8 mouse cellular contexts compared by ENCODE assay signal in genomic region chr6:7463896-7464295, GRCm38 (mm10).
DNase-seq lines count a peak whose midpoint lies in the region; ATAC-seq and TF ChIP-seq lines count a peak whose summit lies in the region.

No protein-coding gene starts in this region.

- no peaks in the 10 kb centered on the region for H3K4me1 ChIP-seq in hindbrain, embryonic 14.5 days (replicated peaks; ENCODE audit: control insufficient read depth, insufficient read depth, low read length)
- H3K4me1 ChIP-seq in hindbrain, embryonic 11.5 days (replicated peaks; ENCODE audit: control insufficient read depth, insufficient read depth, low read length) = no peaks in the 10 kb centered on the region
- no peaks in the 10 kb centered on the region for H3K4me1 ChIP-seq in midbrain, postnatal 0 days (ENCODE audit: insufficient read depth, low read length)
- H3K4me1 ChIP-seq in midbrain, embryonic 15.5 days = no peaks in the 10 kb centered on the region

- no peak overlapping the region for H3K4me2 ChIP-seq in hindbrain, embryonic 14.5 days (replicated peaks)
- no peak overlapping the region for H3K4me2 ChIP-seq in hindbrain, embryonic 11.5 days (replicated peaks; ENCODE audit: low read depth, low read length)
- no peak overlapping the region for H3K4me2 ChIP-seq in midbrain, postnatal 0 days (ENCODE audit: low read depth, low read length, poor library complexity, severe bottlenecking)
- H3K4me2 ChIP-seq in midbrain, embryonic 15.5 days = no peak overlapping the region

- no peaks in the 10 kb centered on the region for H3K36me3 ChIP-seq in hindbrain, embryonic 14.5 days (replicated peaks; ENCODE audit: control insufficient read depth, insufficient read depth)
- no peaks in the 10 kb centered on the region for H3K36me3 ChIP-seq in hindbrain, embryonic 11.5 days (ENCODE audit: control insufficient read depth, insufficient read depth, low read length)
- H3K36me3 ChIP-seq in midbrain, postnatal 0 days (ENCODE audit: insufficient read depth, low read length) = no peaks in the 10 kb centered on the region
- no peaks in the 10 kb centered on the region for H3K36me3 ChIP-seq in midbrain, embryonic 15.5 days (replicated peaks)

- H3K9me3 ChIP-seq in hindbrain, embryonic 14.5 days (ENCODE audit: control insufficient read depth, low read length) = no peaks in the 10 kb centered on the region
- H3K9me3 ChIP-seq in hindbrain, embryonic 11.5 days (ENCODE audit: control insufficient read depth, low read length) = no peaks in the 10 kb centered on the region
- no peaks in the 10 kb centered on the region for H3K9me3 ChIP-seq in midbrain, postnatal 0 days (ENCODE audit: low read length)
- H3K9me3 ChIP-seq in midbrain, embryonic 15.5 days = no peaks in the 10 kb centered on the region

- no peak overlapping the region for H3K4me3 ChIP-seq in hindbrain, embryonic 14.5 days (replicated peaks; ENCODE audit: low read length)
- H3K4me3 ChIP-seq in hindbrain, embryonic 11.5 days (ENCODE audit: low read depth, low read length) = no peak overlapping the region
- H3K4me3 ChIP-seq in midbrain, postnatal 0 days (ENCODE audit: low read depth, low read length) = no peak overlapping the region
- H3K4me3 ChIP-seq in midbrain, embryonic 15.5 days = no peak overlapping the region

- DNase-seq in hindbrain, embryonic 14.5 days (ENCODE audit: low spot score) = peak; percentile 16
- DNase-seq in hindbrain, embryonic 11.5 days (ENCODE audit: low spot score) = no peak
- DNase-seq in midbrain, postnatal 0 days (ENCODE audit: low spot score) = peak; percentile 62
- peak; percentile 64 for DNase-seq in adrenal gland, postnatal 25 days
- DNase-seq in cerebellum, postnatal 25 days = peak; percentile 67 to 87
- no peak for DNase-seq in B cell, adult 2 months
- no peak for DNase-seq in embryo, embryonic 10.5 days (ENCODE audit: low spot score)

- H3K9ac ChIP-seq in hindbrain, embryonic 14.5 days = no peak overlapping the region
- H3K9ac ChIP-seq in hindbrain, embryonic 11.5 days (ENCODE audit: low read depth, low read length) = no peak overlapping the region
- no peak overlapping the region for H3K9ac ChIP-seq in midbrain, postnatal 0 days (replicated peaks; ENCODE audit: low read length, poor library complexity, severe bottlenecking)
- no peak overlapping the region for H3K9ac ChIP-seq in midbrain, embryonic 15.5 days

- no peak overlapping the region for H3K27ac ChIP-seq in hindbrain, embryonic 14.5 days
- H3K27ac ChIP-seq in hindbrain, embryonic 11.5 days (ENCODE audit: low read depth, low read length) = no peak overlapping the region
- no peak overlapping the region for H3K27ac ChIP-seq in midbrain, postnatal 0 days (ENCODE audit: low read depth, low read length)
- H3K27ac ChIP-seq in midbrain, embryonic 15.5 days = no peak overlapping the region

- ATAC-seq in hindbrain, embryonic 14.5 days (ENCODE audit: low FRiP score) = no peak
- no peak for ATAC-seq in hindbrain, embryonic 11.5 days (ENCODE audit: low FRiP score)
- ATAC-seq in midbrain, postnatal 0 days (ENCODE audit: low FRiP score) = no peak
- ATAC-seq in midbrain, embryonic 15.5 days (replicated peaks) = no peak

- no peak for TF ChIP-seq CTCF in midbrain, postnatal 0 days (IDR thresholded peaks at IDR 0.05)

- 85% methylated on average over 2 of the region's 2 CpGs for WGBS in hindbrain, embryonic 14.5 days
- 96% methylated on average over 2 of the region's 2 CpGs for WGBS in hindbrain, embryonic 11.5 days
- 75% methylated on average over 2 of the region's 2 CpGs for WGBS in midbrain, postnatal 0 days
- WGBS in midbrain, embryonic 15.5 days = 79% methylated on average over 2 of the region's 2 CpGs

- no peaks in the 10 kb centered on the region for H3K27me3 ChIP-seq in hindbrain, embryonic 14.5 days (ENCODE audit: control insufficient read depth, insufficient read depth, low read length)
- H3K27me3 ChIP-seq in hindbrain, embryonic 11.5 days (ENCODE audit: control insufficient read depth, insufficient read depth, low read length) = no peaks in the 10 kb centered on the region
- H3K27me3 ChIP-seq in midbrain, postnatal 0 days (ENCODE audit: insufficient read depth, low read length) = no peaks in the 10 kb centered on the region
- no peaks in the 10 kb centered on the region for H3K27me3 ChIP-seq in midbrain, embryonic 15.5 days (replicated peaks)

Comparison
In these comparisons a context has a peak if more than half of its experiments do, and no peak if none do; other contexts are left out.
1. DNase-seq: peak in hindbrain, embryonic 14.5 days (single experiment), midbrain, postnatal 0 days (single experiment), adrenal gland, postnatal 25 days (single experiment) and cerebellum, postnatal 25 days (2 of 2); none in hindbrain, embryonic 11.5 days (single experiment), B cell, adult 2 months (0 of 2) and embryo, embryonic 10.5 days (single experiment).